Mouse (Mus musculus): ENCODE data around the gene Kcnma1. TPM values are rescaled to one million over a fixed set of nuclear protein-coding genes. Genes with fewer than 3 reads are reported as not detected.
A peak's percentile ranks its signal among the peaks of the same experiment; 100 is the strongest.

The Kcnma1 gene
- total and polyA plus RNA-seq, 3 experiments: not detected

DNA sequence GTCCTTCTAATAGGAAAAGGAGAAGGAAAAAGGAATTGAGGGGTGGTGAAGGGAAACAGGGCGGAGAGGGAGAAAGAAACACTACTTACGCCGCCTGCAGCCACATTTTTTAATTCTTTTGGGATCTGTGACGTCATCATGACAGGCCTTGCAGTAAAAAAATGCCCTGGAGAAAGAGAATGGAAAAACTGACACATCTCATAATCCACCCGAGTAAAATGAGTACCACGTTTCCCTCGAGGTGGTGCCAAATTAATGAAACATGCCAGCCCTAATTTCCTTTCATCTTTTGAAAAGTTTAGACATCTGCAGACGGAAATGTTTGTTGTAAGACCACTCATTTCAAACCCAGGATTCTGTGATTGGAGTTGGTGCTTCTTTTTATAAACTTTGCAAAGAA, 578.4 kb downstream of the Kcnma1 start (continued):
- TF ChIP-seq ETS1 (IDR thresholded peaks at IDR 0.05; ENCODE audit: low read depth, low read length): no peak
- no peak for TF ChIP-seq HCFC1 (IDR thresholded peaks at IDR 0.05; ENCODE audit: low read depth, low read length)
- no peak for TF ChIP-seq ZMIZ1 (IDR thresholded peaks at IDR 0.05; ENCODE audit: low read depth, low read length)

DNA sequence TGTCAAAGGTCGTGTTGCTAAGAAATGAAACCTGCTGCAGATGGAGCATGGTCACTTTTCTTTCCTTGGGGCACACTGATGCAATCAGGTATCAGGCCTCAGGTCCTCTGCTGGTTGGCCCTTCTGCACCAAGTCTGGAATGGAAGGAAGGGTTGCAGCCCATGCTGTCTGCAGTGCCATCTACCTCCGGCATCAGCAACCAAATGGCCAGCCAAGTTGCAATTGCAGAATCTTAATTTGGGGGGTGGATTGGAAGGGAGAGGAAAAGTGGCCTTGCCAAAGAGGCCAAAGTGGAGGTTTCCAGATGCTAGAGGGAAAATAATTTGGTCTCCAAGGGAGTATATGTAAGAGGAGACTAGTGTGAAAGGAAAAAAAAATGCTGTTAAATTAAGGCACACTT, 584.3 kb downstream of the Kcnma1 start:
- no peaks in the 10 kb centered on the region for H3K9me3 ChIP-seq (replicated peaks; ENCODE audit: insufficient read depth, low read length)
- H3K4me3 ChIP-seq (ENCODE audit: control insufficient read depth in 1 of 2, insufficient read depth in 1 of 2, low read depth in 2 of 2, low read length in 2 of 2): no peak overlapping the region
- TF ChIP-seq NELFE (IDR thresholded peaks at IDR 0.05; ENCODE audit: low read depth, low read length) (no peak), RAD21 (IDR thresholded peaks at IDR 0.05; ENCODE audit: low read depth, low read length) (no peak), MYB (IDR thresholded peaks at IDR 0.05; ENCODE audit: low read depth, low read length) (no peak), MEF2A (IDR thresholded peaks at IDR 0.05; ENCODE audit: extremely low read depth, insufficient replicate concordance, low read depth, low read length, poor library complexity, severe bottlenecking) (no peak), ETS1 (IDR thresholded peaks at IDR 0.05; ENCODE audit: low read depth, low read length) (no peak), ELF1 (IDR thresholded peaks at IDR 0.05; ENCODE audit: low read depth, low read length) (no peak), MYC (IDR thresholded peaks at IDR 0.05; ENCODE audit: low read depth, low read length) (no peak), GABPA (IDR thresholded peaks at IDR 0.05; ENCODE audit: low read depth, low read length) (no peak), POLR2AphosphoS2 (IDR thresholded peaks at IDR 0.05; ENCODE audit: low read length) (no peak), SMC3 (IDR thresholded peaks at IDR 0.05; ENCODE audit: low read depth, low read length) (no peak), HCFC1 (IDR thresholded peaks at IDR 0.05; ENCODE audit: low read depth, low read length) (no peak), TAL1 (IDR thresholded peaks at IDR 0.05; ENCODE audit: low read length) (no peak)
- no peak overlapping the region for H3K27ac ChIP-seq (ENCODE audit: control insufficient read depth, low read depth, low read length)
- no peak overlapping the region for H3K9ac ChIP-seq (ENCODE audit: control insufficient read depth, low read depth, low read length, poor library complexity, severe bottlenecking)
- H3K27me3 ChIP-seq (ENCODE audit: control insufficient read depth in 1 of 2, insufficient read depth in 2 of 2, low read length in 2 of 2): peaks cover 2 to 4% of the 10 kb centered on the region in 2 experiments; a peak in 2 of 4 replicates
- no peaks in the 10 kb centered on the region for H3K4me1 ChIP-seq (ENCODE audit: control insufficient read depth in 1 of 2, insufficient read depth in 2 of 2, low read length in 2 of 2)
- no peaks in the 10 kb centered on the region for H3K79me2 ChIP-seq (ENCODE audit: control insufficient read depth, insufficient read depth, low read length, poor library complexity)
- DNase-seq (ENCODE audit: low read depth, low spot score): no peak
- H3K36me3 ChIP-seq (ENCODE audit: control insufficient read depth in 1 of 2, insufficient read depth in 2 of 2, low read length in 2 of 2): no peaks in the 10 kb centered on the region

DNA sequence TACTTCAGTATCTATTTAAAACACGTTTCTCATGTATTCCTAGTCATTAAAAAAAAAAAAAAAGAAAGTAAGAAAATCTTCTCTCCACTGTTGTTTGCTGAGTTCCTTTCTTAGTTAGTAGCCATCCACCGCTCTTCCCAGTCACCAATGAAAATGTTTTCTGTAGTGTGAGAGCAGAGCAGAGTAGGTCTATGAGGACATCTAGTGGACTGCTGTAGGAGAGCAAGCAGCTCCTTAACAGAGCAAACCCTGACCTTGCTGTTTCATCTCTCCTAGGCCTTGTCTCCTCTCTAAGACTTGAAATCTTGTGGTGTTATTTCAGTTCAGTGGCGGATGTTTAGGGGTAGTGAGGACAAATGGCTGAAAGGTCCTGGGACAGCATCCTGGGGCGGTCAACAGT, 585.2 kb downstream of the Kcnma1 start:
- no peaks in the 10 kb centered on the region for H3K79me2 ChIP-seq (ENCODE audit: control insufficient read depth, insufficient read depth, low read length, poor library complexity)
- no peak overlapping the region for H3K27ac ChIP-seq (ENCODE audit: control insufficient read depth, low read depth, low read length)
- H3K27me3 ChIP-seq (ENCODE audit: control insufficient read depth in 1 of 2, insufficient read depth in 2 of 2, low read length in 2 of 2): peaks cover 2 to 4% of the 10 kb centered on the region in 2 experiments; a peak in 2 of 4 replicates
- no peak overlapping the region for H3K9ac ChIP-seq (ENCODE audit: control insufficient read depth, low read depth, low read length, poor library complexity, severe bottlenecking)
- H3K4me3 ChIP-seq (ENCODE audit: control insufficient read depth in 1 of 2, insufficient read depth in 1 of 2, low read depth in 2 of 2, low read length in 2 of 2): no peak overlapping the region
- peak; percentile 28 for DNase-seq (ENCODE audit: low read depth, low spot score)
- H3K9me3 ChIP-seq (replicated peaks; ENCODE audit: insufficient read depth, low read length): no peaks in the 10 kb centered on the region
- no peak for TF ChIP-seq ETS1 (IDR thresholded peaks at IDR 0.05; ENCODE audit: low read depth, low read length)
- peak; percentile 55 for TF ChIP-seq SMC3 (IDR thresholded peaks at IDR 0.05; ENCODE audit: low read depth, low read length)
- TF ChIP-seq RAD21 (IDR thresholded peaks at IDR 0.05; ENCODE audit: low read depth, low read length): peak; percentile 73
- TF ChIP-seq ZC3H11A (IDR thresholded peaks at IDR 0.05; ENCODE audit: low read depth, low read length): peak; percentile 42
- peak; percentile 48 to 62 (median 57); a peak in 5 of 6 replicates for TF ChIP-seq CTCF (IDR thresholded peaks at IDR 0.05 in 2 of 3, conservative IDR thresholded peaks at IDR 0.05 in 1 of 3; ENCODE audit: control insufficient read depth in 1 of 3, insufficient read depth in 1 of 3, low read depth in 2 of 3, low read length in 3 of 3, poor library complexity in 1 of 3, severe bottlenecking in 1 of 3)
- no peaks in the 10 kb centered on the region for H3K36me3 ChIP-seq (ENCODE audit: control insufficient read depth in 1 of 2, insufficient read depth in 2 of 2, low read length in 2 of 2)
- H3K4me1 ChIP-seq (ENCODE audit: control insufficient read depth in 1 of 2, insufficient read depth in 2 of 2, low read length in 2 of 2): no peaks in the 10 kb centered on the region

Data from MEL (cell line).